Mouse (Mus musculus) midbrain, embryonic 10.5 days (tissue): Measurements from ENCODE around the gene Hexim2. TPM values are rescaled to one million over a fixed set of nuclear protein-coding genes. Genes with fewer than 3 reads are reported as not detected.

ENCODE experiments used
- DNase-seq: peaks from one replicate; pipeline ENCODE4 v3.0.0-alpha.2; 2017; ENCODE audit warnings: low spot score
- H3K27ac ChIP-seq: fragments of 300-500 bp; sonication (generic); replicated peaks from 2 replicates; pipeline ENCODE4 v1.5.1; 2016; ENCODE audit warnings: mild to moderate bottlenecking
- H3K27me3 ChIP-seq: fragments of 300-500 bp; sonication (generic); 2 replicates; pipeline ENCODE4 v1.6.1; 2016; ENCODE audit warnings: low read depth, mild to moderate bottlenecking; ENCODE audit not compliant: poor library complexity, severe bottlenecking
- H3K36me3 ChIP-seq: fragments of 300-500 bp; sonication (generic); 2 replicates; pipeline ENCODE4 v1.6.1; 2016; ENCODE audit warnings: mild to moderate bottlenecking, moderate library complexity
- H3K4me1 ChIP-seq: fragments of 300-500 bp; sonication (generic); 2 replicates; pipeline ENCODE4 v1.6.1; 2016
- H3K4me3 ChIP-seq: fragments of 300-500 bp; sonication (generic); 2 replicates; pipeline ENCODE4 v1.5.1; 2016; ENCODE audit warnings: mild to moderate bottlenecking, moderate library complexity
- H3K9me3 ChIP-seq: fragments of 300-500 bp; sonication (generic); replicated peaks from 2 replicates; pipeline ENCODE4 v1.6.1; 2016; ENCODE audit warnings: mild to moderate bottlenecking
- WGBS: fragments of 180-500 bp; shearing (Covaris S2); methylation state at CpG from one replicate; pipeline ENCODE4 v1.1.7; 2016; 5-methylcytosine and 5-hydroxymethylcytosine counted together
- polyA plus RNA-seq: library from polyadenylated mRNA; unstranded; fragments of >200 nt; fragmentation: Nextera tagmentation; extraction: Ambion mirVana; gene quantifications from 2 replicates; pipeline ENCODE4 v1.2.1, GENCODE M21; 2016

Gene Hexim2
- polyA plus RNA-seq, 1 experiment from 2014 or later, result 7.8 TPM

- H3K27me3 ChIP-seq, result peaks cover 86% of the 10 kb centered on the region
- H3K4me3 ChIP-seq, result peak overlapping the region; percentile 60
- DNase-seq, result peak; percentile 62
- H3K27ac ChIP-seq, result peak overlapping the region; percentile 58
- no peaks in the 10 kb centered on the region for H3K9me3 ChIP-seq
- peaks cover 56% of the 10 kb centered on the region for H3K4me1 ChIP-seq
- WGBS, result 2% methylated on average over 30 of the region's 30 CpGs
- no peaks in the 10 kb centered on the region for H3K36me3 ChIP-seq
Measured at GRCm38 (mm10) chr11:103101866-103102501, 30.2 kb upstream of the Hexim2 start.

GRCm38 (mm10) chr11:103102725-103103349 is 29.4 kb upstream of the Hexim2 start:
- WGBS, result 1% methylated on average over 35 of the region's 35 CpGs
- peaks cover 77% of the 10 kb centered on the region for H3K27me3 ChIP-seq
- peak overlapping the region; percentile 60 for H3K4me3 ChIP-seq
- no peaks in the 10 kb centered on the region for H3K9me3 ChIP-seq
- H3K4me1 ChIP-seq, result peaks cover 48% of the 10 kb centered on the region
- DNase-seq, result peak; percentile 98
- peak overlapping the region; percentile 69 for H3K27ac ChIP-seq
- no peaks in the 10 kb centered on the region for H3K36me3 ChIP-seq

GRCm38 (mm10) chr11:103103621-103104020 is 28.6 kb upstream of the Hexim2 start:
- H3K4me3 ChIP-seq, result peak overlapping the region; percentile 60
- no peak overlapping the region for H3K27ac ChIP-seq
- WGBS, result 51% methylated on average over 8 of the region's 8 CpGs
- no peaks in the 10 kb centered on the region for H3K36me3 ChIP-seq
- peaks cover 46% of the 10 kb centered on the region for H3K4me1 ChIP-seq
- peaks cover 69% of the 10 kb centered on the region for H3K27me3 ChIP-seq
- H3K9me3 ChIP-seq, result no peaks in the 10 kb centered on the region
- DNase-seq, result no peak

- H3K27ac ChIP-seq, result 0 out of 2 replicates have a peak overlapping the region, but pooled peaks have one; percentile 23
- no peak for DNase-seq
- H3K4me3 ChIP-seq, result no peak overlapping the region
- no peaks in the 10 kb centered on the region for H3K9me3 ChIP-seq
- peaks cover 38% of the 10 kb centered on the region for H3K4me1 ChIP-seq
- 79% methylated on average over 7 of the region's 7 CpGs for WGBS
- H3K36me3 ChIP-seq, result no peaks in the 10 kb centered on the region
- peaks cover 61% of the 10 kb centered on the region for H3K27me3 ChIP-seq
Measured at GRCm38 (mm10) chr11:103104469-103104868, 27.8 kb upstream of the Hexim2 start.

- Histone ChIP-seq H3K36me3 (no peaks in the 10 kb centered on the region), H3K4me3 (no peak overlapping the region), H3K4me1 (peaks cover 38% of the 10 kb centered on the region), H3K27ac (no peak overlapping the region), H3K9me3 (no peaks in the 10 kb centered on the region), H3K27me3 (peaks cover 55% of the 10 kb centered on the region)
- no peak for DNase-seq
- 59% methylated on average over 14 of the region's 14 CpGs for WGBS
Measured at GRCm38 (mm10) chr11:103105180-103105725, 27.0 kb upstream of the Hexim2 start.

- DNase-seq, result no peak
- H3K36me3 ChIP-seq, result no peaks in the 10 kb centered on the region
- H3K27me3 ChIP-seq, result peaks cover 55% of the 10 kb centered on the region
- H3K9me3 ChIP-seq, result no peaks in the 10 kb centered on the region
- H3K4me1 ChIP-seq, result peaks cover 38% of the 10 kb centered on the region
- H3K27ac ChIP-seq, result no peak overlapping the region
- 81% methylated on average over 6 of the region's 6 CpGs for WGBS
- H3K4me3 ChIP-seq, result no peak overlapping the region
Measured at GRCm38 (mm10) chr11:103105810-103106209, 26.4 kb upstream of the Hexim2 start.

- Histone ChIP-seq H3K9me3 (no peaks in the 10 kb centered on the region), H3K4me3 (no peak overlapping the region), H3K27ac (no peak overlapping the region), H3K4me1 (peaks cover 36% of the 10 kb centered on the region), H3K27me3 (peaks cover 55% of the 10 kb centered on the region), H3K36me3 (no peaks in the 10 kb centered on the region)
- DNase-seq, result no peak
- WGBS, result 75% methylated on average over 4 of the region's 4 CpGs
Measured at GRCm38 (mm10) chr11:103106386-103106785, 25.8 kb upstream of the Hexim2 start.

- no peaks in the 10 kb centered on the region for H3K9me3 ChIP-seq
- peaks cover 41% of the 10 kb centered on the region for H3K27me3 ChIP-seq
- H3K4me1 ChIP-seq, result peaks cover 30% of the 10 kb centered on the region
- no peak for DNase-seq
- H3K36me3 ChIP-seq, result no peaks in the 10 kb centered on the region
- 17% methylated on average over 10 of the region's 10 CpGs for WGBS
- H3K4me3 ChIP-seq, result peak overlapping the region; percentile 47
- H3K27ac ChIP-seq, result peak overlapping the region; percentile 74; the same call in 1 of the 2 replicates
Measured at GRCm38 (mm10) chr11:103111301-103111700, 20.9 kb upstream of the Hexim2 start.

- WGBS, result under 1% methylated on average over 28 of the region's 28 CpGs
- peak; percentile 53 for DNase-seq
- Histone ChIP-seq H3K36me3 (no peaks in the 10 kb centered on the region), H3K4me1 (peaks cover 36% of the 10 kb centered on the region), H3K27ac (peak overlapping the region; percentile 74), H3K27me3 (peaks cover 41% of the 10 kb centered on the region), H3K4me3 (peak overlapping the region; percentile 47), H3K9me3 (no peaks in the 10 kb centered on the region)
Measured at GRCm38 (mm10) chr11:103111881-103112551, 20.2 kb upstream of the Hexim2 start.

- no peaks in the 10 kb centered on the region for H3K36me3 ChIP-seq
- DNase-seq, result peak; percentile 39
- H3K4me1 ChIP-seq, result peaks cover 41% of the 10 kb centered on the region
- H3K27ac ChIP-seq, result peak overlapping the region; percentile 74
- H3K9me3 ChIP-seq, result no peaks in the 10 kb centered on the region
- peaks cover 41% of the 10 kb centered on the region for H3K27me3 ChIP-seq
- 5% methylated on average over 9 of the region's 9 CpGs for WGBS
- peak overlapping the region; percentile 47 for H3K4me3 ChIP-seq
Measured at GRCm38 (mm10) chr11:103112552-103112912, 19.7 kb upstream of the Hexim2 start.

GRCm38 (mm10) chr11:103113005-103113404 is 19.2 kb upstream of the Hexim2 start:
- Histone ChIP-seq H3K4me3 (peak overlapping the region; percentile 47; the same call in 1 of the 2 replicates), H3K27ac (peak overlapping the region; percentile 74), H3K36me3 (no peaks in the 10 kb centered on the region), H3K27me3 (peaks cover 41% of the 10 kb centered on the region), H3K9me3 (no peaks in the 10 kb centered on the region), H3K4me1 (peaks cover 46% of the 10 kb centered on the region)
- 27% methylated on average over 12 of the region's 12 CpGs for WGBS
- peak; percentile 22 for DNase-seq

- H3K36me3 ChIP-seq, result no peaks in the 10 kb centered on the region
- 83% methylated on average over 4 of the region's 4 CpGs for WGBS
- H3K27me3 ChIP-seq, result peaks cover 45% of the 10 kb centered on the region
- H3K27ac ChIP-seq, result no peak overlapping the region
- H3K4me3 ChIP-seq, result no peak overlapping the region
- no peaks in the 10 kb centered on the region for H3K9me3 ChIP-seq
- no peak for DNase-seq
- peaks cover 54% of the 10 kb centered on the region for H3K4me1 ChIP-seq
Measured at GRCm38 (mm10) chr11:103113771-103114170, 18.5 kb upstream of the Hexim2 start.
